In genomic region chr1:179012273-179012672, GRCm38 (mm10) we compare ENCODE assay signal across 8 mouse cellular contexts.
DNase-seq lines count a peak whose midpoint lies in the region; ATAC-seq and TF ChIP-seq lines count a peak whose summit lies in the region.
"Had no signal": no experiment of that assay in that cellular context is flagged by ENCODE, and none has a peak within 500 bp of the region (broad histone marks: within the 10 kb centered on the region; RNA-seq: fewer than 3 reads in every experiment).

No protein-coding gene starts in this region.

- 50% methylated on average over 4 of the region's 4 CpGs for WGBS in lung, adult 2 months

- peak; percentile 34 for DNase-seq in MEL (ENCODE audit: low read depth, low spot score)
- DNase-seq in adrenal gland, adult 8-10 months = peak; percentile 21
- DNase-seq in frontal cortex, adult 2 months (ENCODE audit: extremely low spot score in 1 of 2, low spot score in 1 of 2) = peak; percentile 23 to 63
- peak; percentile 77 to 81 for DNase-seq in heart, postnatal 36 days
- DNase-seq in lung, adult 2 months = peak; percentile 9

- intact Hi-C loops in heart, postnatal 36 days (cut with DNase I) = no loop called here

- TF ChIP-seq POLR2A in MEL (IDR thresholded peaks at IDR 0.05; ENCODE audit: control insufficient read depth in 1 of 2, insufficient read depth in 1 of 2, low read depth in 1 of 2, low read length in 2 of 2, poor library complexity in 1 of 2) = no peak
- no peak for TF ChIP-seq POLR2A in lung, adult 2 months (IDR thresholded peaks at IDR 0.05; ENCODE audit: borderline replicate concordance, extremely low read depth, low read depth, low read length)

- no peak overlapping the region for H3K27ac ChIP-seq in MEL (ENCODE audit: control insufficient read depth, low read depth, low read length)
- H3K27ac ChIP-seq: neural tube, embryonic 13.5 days had no signal

- TF ChIP-seq RAD21 in MEL (IDR thresholded peaks at IDR 0.05; ENCODE audit: low read depth, low read length) = no peak

- TF ChIP-seq CTCF in MEL (IDR thresholded peaks at IDR 0.05 in 2 of 3, conservative IDR thresholded peaks at IDR 0.05 in 1 of 3; ENCODE audit: control insufficient read depth in 1 of 3, insufficient read depth in 1 of 3, low read depth in 2 of 3, low read length in 3 of 3, poor library complexity in 1 of 3, severe bottlenecking in 1 of 3) = no peak
- no peak for TF ChIP-seq CTCF in lung, adult 2 months (IDR thresholded peaks at IDR 0.05; ENCODE audit: insufficient read depth, low read length)

- H3K4me1 ChIP-seq in MEL (ENCODE audit: control insufficient read depth in 1 of 2, insufficient read depth in 2 of 2, low read length in 2 of 2) = no peaks in the 10 kb centered on the region
- peaks cover 2% of the 10 kb centered on the region; the same call in 1 of the 2 replicates for H3K4me1 ChIP-seq in lung, adult 2 months (ENCODE audit: control insufficient read depth, insufficient read depth, low read length)

- H3K36me3 ChIP-seq in MEL (ENCODE audit: control insufficient read depth in 1 of 2, insufficient read depth in 2 of 2, low read length in 2 of 2) = no peaks in the 10 kb centered on the region
- H3K36me3 ChIP-seq: neural tube, embryonic 13.5 days had no signal

- no peak overlapping the region for H3K9ac ChIP-seq in MEL (ENCODE audit: control insufficient read depth, low read depth, low read length, poor library complexity, severe bottlenecking)
- H3K9ac ChIP-seq: neural tube, embryonic 13.5 days had no signal

- no peak overlapping the region for H3K4me3 ChIP-seq in MEL (ENCODE audit: control insufficient read depth in 1 of 2, insufficient read depth in 1 of 2, low read depth in 2 of 2, low read length in 2 of 2)
- no peak overlapping the region for H3K4me3 ChIP-seq in lung, adult 2 months (replicated peaks; ENCODE audit: extremely low read depth, low read depth, low read length)
- H3K4me3 ChIP-seq: neural tube, embryonic 13.5 days had no signal

- H3K79me2 ChIP-seq in MEL (ENCODE audit: control insufficient read depth, insufficient read depth, low read length, poor library complexity) = no peaks in the 10 kb centered on the region

- ATAC-seq in monocyte, adult 5-6 weeks (replicated peaks; ENCODE audit: insufficient number of reproducible peaks, low FRiP score, low TSS enrichment, poor library complexity, severe bottlenecking) = no peak
- ATAC-seq in erythroid progenitor cell, adult 5-6 weeks (replicated peaks; ENCODE audit: low FRiP score, poor library complexity, severe bottlenecking) = no peak

- no peak for TF ChIP-seq EP300 in MEL (IDR thresholded peaks at IDR 0.05; ENCODE audit: low read depth in 1 of 2, low read length in 2 of 2)

- H3K27me3 ChIP-seq in MEL (ENCODE audit: control insufficient read depth in 1 of 2, insufficient read depth in 2 of 2, low read length in 2 of 2) = no peaks in the 10 kb centered on the region
- H3K27me3 ChIP-seq: neural tube, embryonic 13.5 days had no signal

- no peaks in the 10 kb centered on the region for H3K9me3 ChIP-seq in MEL (replicated peaks; ENCODE audit: insufficient read depth, low read length)
- H3K9me3 ChIP-seq: neural tube, embryonic 13.5 days had no signal

TF ChIP-seq in MEL, 35 proteins besides CTCF, POLR2A, EP300 and RAD21:
- TF ChIP-seq POLR2AphosphoS2 (IDR thresholded peaks at IDR 0.05; ENCODE audit: low read length) (no peak), TBP (IDR thresholded peaks at IDR 0.05; ENCODE audit: low read depth, low read length) (no peak), HCFC1 (IDR thresholded peaks at IDR 0.05; ENCODE audit: low read depth, low read length) (no peak), USF2 (IDR thresholded peaks at IDR 0.05; ENCODE audit: borderline replicate concordance in 1 of 2, insufficient read depth in 1 of 2, low read depth in 1 of 2, low read length in 2 of 2) (no peak), ZMIZ1 (IDR thresholded peaks at IDR 0.05; ENCODE audit: low read depth, low read length) (no peak), GABPA (IDR thresholded peaks at IDR 0.05; ENCODE audit: low read depth, low read length) (no peak), TAL1 (IDR thresholded peaks at IDR 0.05; ENCODE audit: low read length) (no peak), NELFE (IDR thresholded peaks at IDR 0.05; ENCODE audit: low read depth, low read length) (no peak), RCOR1 (IDR thresholded peaks at IDR 0.05; ENCODE audit: low read depth, low read length) (no peak), NRF1 (IDR thresholded peaks at IDR 0.05; ENCODE audit: insufficient read depth, low read depth, low read length, poor library complexity, severe bottlenecking) (no peak)
TF ChIP-seq in MEL: peak in this region for 0.

Comparison
In these comparisons a context has a peak if more than half of its experiments do, and no peak if none do; other contexts are left out.
1. DNase-seq: peak in every context shown above with its lines; median percentile 79 in heart, postnatal 36 days; 43 in frontal cortex, adult 2 months; 34 in MEL; 21 in adrenal gland, adult 8-10 months; 9 in lung, adult 2 months.